Mouse (Mus musculus) intestine, embryonic 14.5 days (tissue): Measurements from ENCODE around the gene Dlec1. TPM values are rescaled to one million over a fixed set of nuclear protein-coding genes. Genes with fewer than 3 reads are reported as not detected.

Experiments
- ATAC-seq: fragments of 200-750 bp; cut with Nextera tagmentation; replicated peaks from 2 replicates; pipeline ENCODE4 v1.8.0; 2017; ENCODE audit warnings: low read depth, moderate number of reproducible peaks, moderate TSS enrichment, moderate library complexity; ENCODE audit not compliant: low FRiP score, low TSS enrichment
- DNase-seq: peaks from one replicate; pipeline ENCODE4 v3.0.0-alpha.2; 2018; ENCODE audit warnings: low spot score
- H3K27ac ChIP-seq: fragments of 300-500 bp; sonication (generic); 2 replicates; pipeline ENCODE4 v1.5.1; 2014; ENCODE audit warnings: low read depth, mild to moderate bottlenecking, control low read depth
- H3K27me3 ChIP-seq: fragments of 300-500 bp; sonication (generic); replicated peaks from 2 replicates; pipeline ENCODE4 v1.6.1; 2014; ENCODE audit warnings: low read length, control low read depth; ENCODE audit not compliant: control insufficient read depth, insufficient read depth
- H3K36me3 ChIP-seq: fragments of 300-500 bp; sonication (generic); 2 replicates; pipeline ENCODE4 v1.6.1; 2014; ENCODE audit warnings: low read length, control low read depth; ENCODE audit not compliant: control insufficient read depth, insufficient read depth
- H3K4me1 ChIP-seq: fragments of 300-500 bp; sonication (generic); replicated peaks from 2 replicates; pipeline ENCODE4 v1.6.1; 2014; ENCODE audit warnings: low read length, control low read depth, mixed read lengths; ENCODE audit not compliant: control insufficient read depth, insufficient read depth
- H3K4me2 ChIP-seq: fragments of 300-500 bp; sonication (generic); 2 replicates; pipeline ENCODE4 v1.6.1; 2014; ENCODE audit warnings: low read length
- H3K4me3 ChIP-seq: fragments of 300-500 bp; sonication (generic); 2 replicates; pipeline ENCODE4 v1.5.1; 2014; ENCODE audit warnings: low read depth, low read length, control low read depth, mixed read lengths
- H3K9ac ChIP-seq: fragments of 300-500 bp; sonication (generic); 2 replicates; pipeline ENCODE4 v1.6.1; 2014; ENCODE audit warnings: mild to moderate bottlenecking, low read length
- H3K9me3 ChIP-seq: fragments of 300-500 bp; sonication (generic); 2 replicates; pipeline ENCODE4 v1.6.1; 2016; ENCODE audit warnings: low read length, control low read depth; ENCODE audit not compliant: control insufficient read depth
- WGBS: fragments of 180-500 bp; shearing (Covaris S2); extraction: QIAGEN DNeasy Blood & Tissue Kit; methylation state at CpG from one replicate; pipeline ENCODE4 v1.1.7; 2014; 5-methylcytosine and 5-hydroxymethylcytosine counted together
- polyA plus RNA-seq: library from polyadenylated mRNA; unstranded; fragments of >200 nt; fragmentation: Nextera tagmentation; extraction: Ambion mirVana; gene quantifications from 2 replicates; pipeline ENCODE4 v1.2.1, GENCODE M21; 2014

Dlec1 gene
- polyA plus RNA-seq, 1 experiment from 2014 or later, result 0.37 TPM

- peak; percentile 74 for ATAC-seq
- Histone ChIP-seq H3K27me3 (no peaks in the 10 kb centered on the region), H3K27ac (peak within 1 kb of the TSS; percentile 62; the same call in 1 of the 2 replicates), H3K4me3 (peak within 1 kb of the TSS; percentile 64), H3K4me1 (peaks cover 5% of the 10 kb centered on the region), H3K36me3 (no peaks in the 10 kb centered on the region), H3K9me3 (no peaks in the 10 kb centered on the region), H3K9ac (peak within 1 kb of the TSS; percentile 60), H3K4me2 (peak within 1 kb of the TSS; percentile 63)
- WGBS, result 12% methylated on average over 45 of the region's 45 CpGs
- peak; percentile 82 for DNase-seq
Observed at GRCm38 (mm10) chr9:119093419-119094295, 8.6 kb upstream of the Dlec1 start, which contains the start of gene Plcd1. Gene Plcd1 (minus strand): TSS chr9:119093502.

GRCm38 (mm10) chr9:119094462-119095109 lies 7.7 kb upstream of the Dlec1 start:
- Histone ChIP-seq H3K4me1 (peaks cover 4% of the 10 kb centered on the region; the same call in 1 of the 2 replicates), H3K27me3 (no peaks in the 10 kb centered on the region), H3K36me3 (no peaks in the 10 kb centered on the region), H3K4me2 (no peak overlapping the region), H3K9me3 (no peaks in the 10 kb centered on the region), H3K27ac (no peak overlapping the region), H3K4me3 (no peak overlapping the region), H3K9ac (no peak overlapping the region)
- WGBS, result 82% methylated on average over 13 of the region's 13 CpGs
- no peak for DNase-seq
- ATAC-seq, result no peak; the same call in 1 of the 2 replicates

GRCm38 (mm10) chr9:119100177-119100898 lies 1.9 kb upstream of the Dlec1 start:
- Histone ChIP-seq H3K4me3 (no peak overlapping the region), H3K4me2 (no peak overlapping the region), H3K36me3 (no peaks in the 10 kb centered on the region), H3K27ac (no peak overlapping the region), H3K9ac (no peak overlapping the region), H3K9me3 (no peaks in the 10 kb centered on the region), H3K4me1 (no peaks in the 10 kb centered on the region), H3K27me3 (0 out of 2 replicates have a peak, but pooled peaks cover 7% of the 10 kb centered on the region)
- no peak for ATAC-seq
- WGBS, result 18% methylated on average over 15 of the region's 15 CpGs
- no peak for DNase-seq

- peak overlapping the region; percentile 65 for H3K4me2 ChIP-seq
- ATAC-seq, result no peak
- H3K9me3 ChIP-seq, result no peaks in the 10 kb centered on the region
- peak overlapping the region; percentile 53 for H3K4me3 ChIP-seq
- no peak overlapping the region; the same call in 1 of the 2 replicates for H3K9ac ChIP-seq
- no peaks in the 10 kb centered on the region for H3K4me1 ChIP-seq
- 2% methylated on average over 19 of the region's 19 CpGs for WGBS
- no peak for DNase-seq
- H3K27ac ChIP-seq, result no peak overlapping the region
- H3K27me3 ChIP-seq, result 0 out of 2 replicates have a peak, but pooled peaks cover 7% of the 10 kb centered on the region
- no peaks in the 10 kb centered on the region for H3K36me3 ChIP-seq
Observed at GRCm38 (mm10) chr9:119102783-119103113, 470 bp downstream of the Dlec1 start.

- no peaks in the 10 kb centered on the region for H3K9me3 ChIP-seq
- no peak overlapping the region for H3K27ac ChIP-seq
- no peak overlapping the region for H3K9ac ChIP-seq
- H3K36me3 ChIP-seq, result no peaks in the 10 kb centered on the region
- 91% methylated on average over 4 of the region's 4 CpGs for WGBS
- H3K27me3 ChIP-seq, result 0 out of 2 replicates have a peak, but pooled peaks cover 7% of the 10 kb centered on the region
- no peak overlapping the region for H3K4me2 ChIP-seq
- ATAC-seq, result no peak
- DNase-seq, result no peak
- no peak overlapping the region for H3K4me3 ChIP-seq
- H3K4me1 ChIP-seq, result peaks cover 9% of the 10 kb centered on the region; the same call in 1 of the 2 replicates
Observed at GRCm38 (mm10) chr9:119107566-119107965, 5.3 kb downstream of the Dlec1 start.

GRCm38 (mm10) chr9:119109685-119110353 lies 7.5 kb downstream of the Dlec1 start:
- Histone ChIP-seq H3K36me3 (no peaks in the 10 kb centered on the region), H3K4me3 (no peak overlapping the region), H3K27me3 (no peaks in the 10 kb centered on the region), H3K9me3 (no peaks in the 10 kb centered on the region), H3K27ac (no peak overlapping the region), H3K4me2 (no peak overlapping the region), H3K9ac (no peak overlapping the region), H3K4me1 (peaks cover 9% of the 10 kb centered on the region; the same call in 1 of the 2 replicates)
- DNase-seq (no peak), ATAC-seq (no peak)
- WGBS, result 67% methylated on average over 12 of the region's 12 CpGs

- no peak overlapping the region for H3K4me2 ChIP-seq
- H3K9ac ChIP-seq, result no peak overlapping the region
- no peak overlapping the region for H3K4me3 ChIP-seq
- DNase-seq, result no peak
- peak overlapping the region; percentile 22; the same call in 1 of the 2 replicates for H3K27ac ChIP-seq
- peaks cover 9% of the 10 kb centered on the region; the same call in 1 of the 2 replicates for H3K4me1 ChIP-seq
- no peaks in the 10 kb centered on the region for H3K27me3 ChIP-seq
- no peaks in the 10 kb centered on the region for H3K36me3 ChIP-seq
- H3K9me3 ChIP-seq, result no peaks in the 10 kb centered on the region
- WGBS, result 30% methylated on average over 3 of the region's 3 CpGs
- ATAC-seq, result no peak
Observed at GRCm38 (mm10) chr9:119110640-119111039, 8.4 kb downstream of the Dlec1 start.

- no peak overlapping the region for H3K4me3 ChIP-seq
- no peak overlapping the region for H3K27ac ChIP-seq
- no peaks in the 10 kb centered on the region for H3K36me3 ChIP-seq
- H3K4me1 ChIP-seq, result peaks cover 5% of the 10 kb centered on the region; the same call in 1 of the 2 replicates
- WGBS, result 85% methylated on average over 17 of the region's 17 CpGs
- DNase-seq (no peak), ATAC-seq (no peak)
- H3K9ac ChIP-seq, result no peak overlapping the region
- H3K4me2 ChIP-seq, result no peak overlapping the region
- H3K27me3 ChIP-seq, result no peaks in the 10 kb centered on the region
- H3K9me3 ChIP-seq, result no peaks in the 10 kb centered on the region
Observed at GRCm38 (mm10) chr9:119114911-119115310, 12.6 kb downstream of the Dlec1 start.
